Comparison of ENCODE assay signal across 32 mouse cellular contexts in the genomic region with DNA sequence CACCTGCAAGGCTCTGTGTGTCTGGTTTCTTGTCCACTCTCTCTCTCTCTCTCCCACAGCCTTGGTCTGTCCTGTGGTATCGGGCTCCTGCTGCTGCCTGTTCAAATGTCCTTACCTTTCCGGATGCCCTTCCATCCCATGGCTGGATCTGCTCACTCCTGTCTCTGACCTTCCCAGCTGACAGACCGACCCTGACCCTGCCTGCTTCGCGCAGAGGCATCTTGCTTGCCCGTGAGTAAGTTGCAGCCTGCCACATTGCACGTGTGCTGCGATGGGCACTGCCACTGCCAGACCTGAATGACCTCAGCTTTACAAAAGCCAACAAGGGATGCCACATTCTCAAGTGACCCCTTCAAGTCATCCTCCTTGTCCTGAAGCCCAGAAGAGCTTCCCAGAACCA.
"Had no signal": no experiment of that assay in that cellular context is flagged by ENCODE, and none has a peak within 500 bp of the region (broad histone marks: within the 10 kb centered on the region; RNA-seq: fewer than 3 reads in every experiment).

No protein-coding gene starts in this region.

- H3K9ac ChIP-seq: limb, embryonic 12.5 days; limb, embryonic 13.5 days; limb, embryonic 15.5 days; liver, embryonic 12.5 days; liver, embryonic 13.5 days; liver, embryonic 14.5 days; liver, embryonic 15.5 days; liver, postnatal 0 days; lung, embryonic 14.5 days; lung, embryonic 15.5 days; midbrain, embryonic 12.5 days; midbrain, embryonic 13.5 days; midbrain, embryonic 15.5 days; neural tube, embryonic 12.5 days had no signal

- H3K27me3 ChIP-seq: limb, embryonic 12.5 days; limb, embryonic 13.5 days; limb, embryonic 15.5 days; liver, embryonic 12.5 days; liver, embryonic 13.5 days; liver, embryonic 15.5 days; lung, embryonic 15.5 days; midbrain, embryonic 12.5 days; midbrain, embryonic 13.5 days; midbrain, embryonic 15.5 days; neural tube, embryonic 12.5 days had no signal

- H3K4me3 ChIP-seq: limb, embryonic 10.5 days; limb, embryonic 12.5 days; limb, embryonic 13.5 days; limb, embryonic 15.5 days; liver, embryonic 12.5 days; liver, embryonic 13.5 days; liver, embryonic 15.5 days; lung, embryonic 15.5 days; megakaryocyte, embryonic 14.5 days; midbrain, embryonic 10.5 days; midbrain, embryonic 12.5 days; midbrain, embryonic 13.5 days; midbrain, embryonic 15.5 days; myocyte; neural tube, embryonic 12.5 days had no signal

- DNase-seq: left cerebral cortex, postnatal 4 days; liver; liver, embryonic 13.5 days; liver, postnatal 0 days; lung, adult 18-20 months; lung, adult 2 months; lung, embryonic 14.5 days; lung, postnatal 10 days; lung, postnatal 14 days; lung, postnatal 36 days; lung, postnatal 4 days; midbrain, embryonic 14.5 days had no signal

- H3K4me2 ChIP-seq: limb, embryonic 12.5 days; limb, embryonic 13.5 days; limb, embryonic 15.5 days; liver, embryonic 11.5 days; liver, embryonic 12.5 days; liver, embryonic 13.5 days; liver, embryonic 15.5 days; lung, embryonic 14.5 days; lung, embryonic 15.5 days; midbrain, embryonic 11.5 days; midbrain, embryonic 12.5 days; midbrain, embryonic 13.5 days; midbrain, embryonic 15.5 days; neural tube, embryonic 12.5 days had no signal

- H3K27ac ChIP-seq: limb, embryonic 10.5 days; limb, embryonic 12.5 days; limb, embryonic 13.5 days; limb, embryonic 15.5 days; liver, embryonic 12.5 days; liver, embryonic 13.5 days; liver, embryonic 14.5 days; liver, embryonic 15.5 days; lung, embryonic 15.5 days; macrophage; midbrain, embryonic 10.5 days; midbrain, embryonic 12.5 days; midbrain, embryonic 13.5 days; midbrain, embryonic 15.5 days; neural tube, embryonic 12.5 days had no signal

- H3K9me3 ChIP-seq: limb, embryonic 10.5 days; limb, embryonic 12.5 days; limb, embryonic 13.5 days; limb, embryonic 15.5 days; liver, embryonic 12.5 days; liver, embryonic 13.5 days; liver, embryonic 15.5 days; lung, embryonic 15.5 days; megakaryocyte, embryonic 14.5 days; midbrain, embryonic 10.5 days; midbrain, embryonic 12.5 days; midbrain, embryonic 13.5 days; midbrain, embryonic 15.5 days; neural tube, embryonic 12.5 days had no signal

- H3K36me3 ChIP-seq: limb, embryonic 10.5 days; limb, embryonic 12.5 days; limb, embryonic 13.5 days; limb, embryonic 15.5 days; liver, embryonic 12.5 days; liver, embryonic 13.5 days; liver, embryonic 15.5 days; lung, embryonic 15.5 days; midbrain, embryonic 10.5 days; midbrain, embryonic 12.5 days; midbrain, embryonic 13.5 days; midbrain, embryonic 15.5 days; neural tube, embryonic 12.5 days had no signal

- ATAC-seq: liver, embryonic 12.5 days; liver, postnatal 0 days; lung, postnatal 0 days; midbrain, embryonic 13.5 days; midbrain, embryonic 15.5 days; midbrain, embryonic 16.5 days had no signal
